Mouse (Mus musculus): ENCODE results near the gene Runx2. TPM values are rescaled to one million over a fixed set of nuclear protein-coding genes. Genes with fewer than 3 reads are reported as not detected.

Runx2 gene
- polyA plus RNA-seq, 2 experiments, result 16.5 to 27.5 TPM

- peak overlapping the region; percentile 84 for H3K27ac ChIP-seq (replicated peaks; ENCODE audit: low read depth, low read length)
Observed at GRCm38 (mm10) chr17:44735223-44735990, 79.2 kb downstream of the Runx2 start.

GRCm38 (mm10) chr17:44734501-44735222, 79.9 kb downstream of the Runx2 start:
- H3K4me2 ChIP-seq (replicated peaks; ENCODE audit: low read depth, low read length, severe bottlenecking), result peak overlapping the region; percentile 92
- peak overlapping the region; percentile 80 for H3K9ac ChIP-seq (ENCODE audit: low read depth, low read length, severe bottlenecking)
- peak overlapping the region; percentile 72 for H3K4me3 ChIP-seq (replicated peaks; ENCODE audit: low read length)
- ATAC-seq (ENCODE audit: low FRiP score, low read depth) (no peak), DNase-seq (ENCODE audit: low spot score) (no peak)
- H3K9me3 ChIP-seq (ENCODE audit: control insufficient read depth, low read length), result no peaks in the 10 kb centered on the region
- peaks cover 21% of the 10 kb centered on the region; the same call in 1 of the 2 replicates for H3K4me1 ChIP-seq (ENCODE audit: control insufficient read depth, insufficient read depth, low read length)
- peaks cover 64% of the 10 kb centered on the region for H3K27me3 ChIP-seq (ENCODE audit: control insufficient read depth, insufficient read depth, low read length)
- H3K27ac ChIP-seq (replicated peaks; ENCODE audit: low read depth, low read length), result peak overlapping the region; percentile 84
- no peak for TF ChIP-seq POLR2A (IDR thresholded peaks at IDR 0.05; ENCODE audit: borderline replicate concordance, extremely low read depth, insufficient read depth, insufficient read length)
- WGBS, result under 1% methylated on average over 48 of the region's 48 CpGs
- no peaks in the 10 kb centered on the region for H3K36me3 ChIP-seq (ENCODE audit: control insufficient read depth, insufficient read depth, low read length)

More at GRCm38 (mm10) chr17:44735223-44735990, 79.2 kb downstream of the Runx2 start:
- no peaks in the 10 kb centered on the region for H3K9me3 ChIP-seq (ENCODE audit: control insufficient read depth, low read length)
- under 1% methylated on average over 49 of the region's 64 CpGs for WGBS
- ATAC-seq (ENCODE audit: low FRiP score, low read depth) (peak; percentile 24; the same call in 1 of the 2 replicates), DNase-seq (ENCODE audit: low spot score) (no peak)
- peak overlapping the region; percentile 72 for H3K4me3 ChIP-seq (replicated peaks; ENCODE audit: low read length)
- H3K36me3 ChIP-seq (ENCODE audit: control insufficient read depth, insufficient read depth, low read length), result no peaks in the 10 kb centered on the region
- H3K4me1 ChIP-seq (ENCODE audit: control insufficient read depth, insufficient read depth, low read length), result peaks cover 21% of the 10 kb centered on the region; the same call in 1 of the 2 replicates
- peak overlapping the region; percentile 80 for H3K9ac ChIP-seq (ENCODE audit: low read depth, low read length, severe bottlenecking)
- no peak for TF ChIP-seq POLR2A (IDR thresholded peaks at IDR 0.05; ENCODE audit: borderline replicate concordance, extremely low read depth, insufficient read depth, insufficient read length)
- H3K4me2 ChIP-seq (replicated peaks; ENCODE audit: low read depth, low read length, severe bottlenecking), result peak overlapping the region; percentile 92
- peaks cover 69% of the 10 kb centered on the region for H3K27me3 ChIP-seq (ENCODE audit: control insufficient read depth, insufficient read depth, low read length)

GRCm38 (mm10) chr17:44733544-44734310, 80.9 kb downstream of the Runx2 start:
- 7% methylated on average over 23 of the region's 23 CpGs for WGBS
- DNase-seq (ENCODE audit: low spot score) (no peak), ATAC-seq (ENCODE audit: low FRiP score, low read depth) (no peak)
- no peaks in the 10 kb centered on the region for H3K9me3 ChIP-seq (ENCODE audit: control insufficient read depth, low read length)
- peaks cover 19% of the 10 kb centered on the region; the same call in 1 of the 2 replicates for H3K4me1 ChIP-seq (ENCODE audit: control insufficient read depth, insufficient read depth, low read length)
- peaks cover 55% of the 10 kb centered on the region for H3K27me3 ChIP-seq (ENCODE audit: control insufficient read depth, insufficient read depth, low read length)
- peak overlapping the region; percentile 72 for H3K4me3 ChIP-seq (replicated peaks; ENCODE audit: low read length)
- H3K36me3 ChIP-seq (ENCODE audit: control insufficient read depth, insufficient read depth, low read length), result no peaks in the 10 kb centered on the region
- H3K4me2 ChIP-seq (replicated peaks; ENCODE audit: low read depth, low read length, severe bottlenecking), result peak overlapping the region; percentile 92
- H3K9ac ChIP-seq (ENCODE audit: low read depth, low read length, severe bottlenecking), result peak overlapping the region; percentile 80
- TF ChIP-seq POLR2A (IDR thresholded peaks at IDR 0.05; ENCODE audit: borderline replicate concordance, extremely low read depth, insufficient read depth, insufficient read length), result no peak
- H3K27ac ChIP-seq (replicated peaks; ENCODE audit: low read depth, low read length), result peak overlapping the region; percentile 84; the same call in 1 of the 2 replicates

- no peak for ATAC-seq (ENCODE audit: low FRiP score, low read depth)
- WGBS, result 36% methylated on average over 2 of the region's 2 CpGs
Observed at GRCm38 (mm10) chr17:44728464-44728863, 86.1 kb downstream of the Runx2 start.

DNA sequence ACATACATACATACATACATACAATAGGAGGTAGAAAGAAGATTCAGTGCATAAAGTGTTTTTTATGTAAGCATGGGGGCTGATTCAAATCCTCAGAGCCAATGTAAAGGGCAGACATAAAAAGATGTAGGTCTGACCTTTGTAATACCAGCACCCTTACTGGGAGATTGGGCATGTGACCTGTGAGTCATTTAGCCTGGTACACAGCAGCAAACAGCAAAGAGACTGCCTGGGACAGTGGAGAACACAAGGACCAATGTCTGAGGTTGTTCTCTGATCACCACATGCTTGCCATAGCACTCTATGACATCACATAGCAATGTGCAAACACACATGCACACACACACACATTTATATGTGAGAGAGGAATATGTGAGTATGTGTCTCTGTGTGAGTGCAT, 86.9 kb downstream of the Runx2 start:
- ATAC-seq (ENCODE audit: low FRiP score, low read depth), result no peak

More at GRCm38 (mm10) chr17:44728464-44728863, 86.1 kb downstream of the Runx2 start:
- TF ChIP-seq POLR2A (IDR thresholded peaks at IDR 0.05; ENCODE audit: borderline replicate concordance, extremely low read depth, insufficient read depth, insufficient read length), result no peak
- H3K27me3 ChIP-seq (ENCODE audit: control insufficient read depth, insufficient read depth, low read length), result peaks cover 17% of the 10 kb centered on the region
- H3K4me2 ChIP-seq (replicated peaks; ENCODE audit: low read depth, low read length, severe bottlenecking), result no peak overlapping the region
- DNase-seq (ENCODE audit: low spot score), result no peak
- peaks cover 7% of the 10 kb centered on the region; the same call in 1 of the 2 replicates for H3K4me1 ChIP-seq (ENCODE audit: control insufficient read depth, insufficient read depth, low read length)
- H3K9me3 ChIP-seq (ENCODE audit: control insufficient read depth, low read length), result no peaks in the 10 kb centered on the region
- no peaks in the 10 kb centered on the region for H3K36me3 ChIP-seq (ENCODE audit: control insufficient read depth, insufficient read depth, low read length)
- H3K4me3 ChIP-seq (replicated peaks; ENCODE audit: low read length), result no peak overlapping the region
- no peak overlapping the region for H3K27ac ChIP-seq (replicated peaks; ENCODE audit: low read depth, low read length)
- H3K9ac ChIP-seq (ENCODE audit: low read depth, low read length, severe bottlenecking), result no peak overlapping the region

More for the DNA sequence above, 86.9 kb downstream of the Runx2 start:
- Histone ChIP-seq H3K36me3 (ENCODE audit: control insufficient read depth, insufficient read depth, low read length) (no peaks in the 10 kb centered on the region), H3K4me3 (replicated peaks; ENCODE audit: low read length) (no peak overlapping the region), H3K27ac (replicated peaks; ENCODE audit: low read depth, low read length) (no peak overlapping the region), H3K27me3 (ENCODE audit: control insufficient read depth, insufficient read depth, low read length) (peaks cover 14% of the 10 kb centered on the region; the same call in 1 of the 2 replicates), H3K4me1 (ENCODE audit: control insufficient read depth, insufficient read depth, low read length) (peaks cover 7% of the 10 kb centered on the region; the same call in 1 of the 2 replicates), H3K4me2 (replicated peaks; ENCODE audit: low read depth, low read length, severe bottlenecking) (no peak overlapping the region), H3K9me3 (ENCODE audit: control insufficient read depth, low read length) (no peaks in the 10 kb centered on the region), H3K9ac (ENCODE audit: low read depth, low read length, severe bottlenecking) (no peak overlapping the region)
- no peak for TF ChIP-seq POLR2A (IDR thresholded peaks at IDR 0.05; ENCODE audit: borderline replicate concordance, extremely low read depth, insufficient read depth, insufficient read length)
- DNase-seq (ENCODE audit: low spot score), result no peak
